Mouse (Mus musculus): ENCODE measurements at regions not wholly inside any gene's neighbourhood (a gene's known extent, or its start where the extent isn't known, plus 50 kb on each side); places are given as distances from the start of the nearest gene placed in this dataset.

GRCm38 (mm10) chr3:81820304-81820703 is 112.1 kb upstream of the Ctso start:
- TF ChIP-seq CTCF (IDR thresholded peaks at IDR 0.05; ENCODE audit: low read depth): no peak
- TF ChIP-seq EP300 (optimal IDR thresholded peaks at IDR 0.05): no peak
